Mouse (Mus musculus) liver, adult 2 months (tissue): Measurements from ENCODE around the gene 4933407L21Rik. TPM values are rescaled to one million over a fixed set of nuclear protein-coding genes. Genes with fewer than 3 reads are reported as not detected.

Experiments
- DNase-seq: peaks from one replicate; pipeline ENCODE4 v3.0.0-alpha.2; 2011; ENCODE audit warnings: low read depth, low spot score; ENCODE audit errors: extremely low read depth
- H3K27ac ChIP-seq: fragments of 200-500 bp; replicated peaks from 2 replicates; pipeline ENCODE4 v1.5.1; 2012; ENCODE audit warnings: low read depth, mild to moderate bottlenecking, control low read depth, inconsistent platforms, low read length; ENCODE audit not compliant: insufficient read depth
- H3K27me3 ChIP-seq: fragments of 200-500 bp; 2 replicates; pipeline ENCODE4 v1.6.1; 2012; ENCODE audit warnings: mild to moderate bottlenecking, moderate library complexity, low read length, inconsistent platforms; ENCODE audit not compliant: control insufficient read depth, insufficient read depth
- H3K36me3 ChIP-seq: fragments of 200-500 bp; 2 replicates; pipeline ENCODE4 v1.6.1; 2012; ENCODE audit warnings: low read length, inconsistent platforms; ENCODE audit not compliant: control insufficient read depth, insufficient read depth
- H3K4me1 ChIP-seq: fragments of 200-500 bp; 2 replicates; pipeline ENCODE4 v1.6.1; 2011; ENCODE audit warnings: low read length; ENCODE audit not compliant: control insufficient read depth, insufficient read depth
- H3K4me3 ChIP-seq: fragments of 200-500 bp; 2 replicates; pipeline ENCODE4 v1.5.1; 2011; ENCODE audit warnings: low read depth, mild to moderate bottlenecking, control low read depth, low read length, moderate library complexity; ENCODE audit not compliant: insufficient read depth
- H3K79me2 ChIP-seq: fragments of 200-500 bp; 2 replicates; pipeline ENCODE4 v1.6.1; 2012; ENCODE audit warnings: inconsistent platforms, mild to moderate bottlenecking, low read length, moderate library complexity; ENCODE audit not compliant: control insufficient read depth, insufficient read depth
- H3K9ac ChIP-seq: fragments of 200-500 bp; 2 replicates; pipeline ENCODE4 v1.6.1; 2012; ENCODE audit warnings: low read depth, mild to moderate bottlenecking, control low read depth, inconsistent platforms, low read length
- CTCF ChIP-seq: fragments of 200-500 bp; IDR thresholded peaks from 2 replicates; pipeline ENCODE4 v1.5.1; 2011; ENCODE audit warnings: low read depth, low read length, control low read depth
- POLR2A ChIP-seq: fragments of 200-500 bp; IDR thresholded peaks from 2 replicates; pipeline ENCODE4 v1.6.1; 2011; ENCODE audit warnings: low read length, control low read depth; ENCODE audit not compliant: insufficient read depth; ENCODE audit errors: extremely low read depth
- WGBS: fragments of 180-500 bp; shearing (Covaris S2); methylation state at CpG from one replicate; pipeline ENCODE4 v1.1.7; 2018; 5-methylcytosine and 5-hydroxymethylcytosine counted together
- polyA plus RNA-seq: library from polyadenylated mRNA; depleted of rRNA; stranded (reverse); fragments of >200 nt; gene quantifications from 2 replicates; pipeline ENCODE4 v1.2.3, GENCODE M21; 2012; rRNA removed
- total RNA-seq: library from RNA; depleted of rRNA; stranded (reverse); fragments of >200 nt; gene quantifications from 2 replicates; pipeline ENCODE4 v1.2.3, GENCODE M21; 2014; rRNA removed

Gene 4933407L21Rik
- total RNA-seq (not detected in 2 replicates), polyA plus RNA-seq (not detected in 2 replicates)

GRCm38 (mm10) chr1:85928057-85928687 lies at the start of gene 4933407L21Rik:
Gene 4933407L21Rik (plus strand): TSS chr1:85928483.
- 78% methylated on average over 4 of the region's 4 CpGs for WGBS
- H3K27me3 ChIP-seq: no peaks in the 10 kb centered on the region
- H3K4me1 ChIP-seq: peaks cover 2% of the 10 kb centered on the region
- H3K36me3 ChIP-seq: no peaks in the 10 kb centered on the region
- H3K9ac ChIP-seq: no peak within 1 kb of the TSS
- no peak for DNase-seq
- no peaks in the 10 kb centered on the region for H3K79me2 ChIP-seq
- H3K27ac ChIP-seq: no peak within 1 kb of the TSS
- TF ChIP-seq CTCF: no peak
- no peak for TF ChIP-seq POLR2A
- no peak within 1 kb of the TSS for H3K4me3 ChIP-seq

GRCm38 (mm10) chr1:85882003-85882402 lies 46.3 kb upstream of the 4933407L21Rik start:
- 97% methylated on average over 12 of the region's 12 CpGs for WGBS
- Histone ChIP-seq H3K79me2 (no peaks in the 10 kb centered on the region), H3K4me3 (no peak overlapping the region), H3K36me3 (no peaks in the 10 kb centered on the region), H3K4me1 (no peaks in the 10 kb centered on the region), H3K9ac (no peak overlapping the region), H3K27me3 (no peaks in the 10 kb centered on the region), H3K27ac (no peak overlapping the region)
- no peak for TF ChIP-seq CTCF
- TF ChIP-seq POLR2A: no peak
- DNase-seq: no peak

- Histone ChIP-seq H3K36me3 (no peaks in the 10 kb centered on the region), H3K9ac (no peak overlapping the region), H3K79me2 (no peaks in the 10 kb centered on the region), H3K27ac (no peak overlapping the region), H3K4me1 (no peaks in the 10 kb centered on the region), H3K27me3 (no peaks in the 10 kb centered on the region), H3K4me3 (no peak overlapping the region)
- 71% methylated on average over 7 of the region's 7 CpGs for WGBS
- no peak for DNase-seq
- no peak for TF ChIP-seq CTCF
- no peak for TF ChIP-seq POLR2A
Measured at GRCm38 (mm10) chr1:85887221-85887620, 41.1 kb upstream of the 4933407L21Rik start.

- no peaks in the 10 kb centered on the region for H3K36me3 ChIP-seq
- TF ChIP-seq CTCF: no peak
- TF ChIP-seq POLR2A: peak; percentile 57; the same call in 1 of the 2 replicates
- H3K9ac ChIP-seq: peak within 1 kb of the TSS; percentile 39
- peak within 1 kb of the TSS; percentile 71 for H3K4me3 ChIP-seq
- peak; percentile 56 for DNase-seq
- H3K27me3 ChIP-seq: no peaks in the 10 kb centered on the region
- H3K27ac ChIP-seq: no peak within 1 kb of the TSS
- peaks cover 5% of the 10 kb centered on the region; the same call in 1 of the 2 replicates for H3K4me1 ChIP-seq
- WGBS: 1% methylated on average over 35 of the region's 35 CpGs
- H3K79me2 ChIP-seq: no peaks in the 10 kb centered on the region
Measured at GRCm38 (mm10) chr1:85894231-85894747, 34.0 kb upstream of the 4933407L21Rik start, which contains the start of gene Itm2c. Gene Itm2c (plus strand): TSS chr1:85894281.

GRCm38 (mm10) chr1:85894748-85895360 lies 33.4 kb upstream of the 4933407L21Rik start:
- no peaks in the 10 kb centered on the region for H3K79me2 ChIP-seq
- 2% methylated on average over 30 of the region's 30 CpGs for WGBS
- H3K27ac ChIP-seq: no peak overlapping the region
- no peaks in the 10 kb centered on the region for H3K27me3 ChIP-seq
- H3K4me3 ChIP-seq: peak overlapping the region; percentile 71
- H3K36me3 ChIP-seq: no peaks in the 10 kb centered on the region
- DNase-seq: no peak
- peaks cover 8% of the 10 kb centered on the region for H3K4me1 ChIP-seq
- H3K9ac ChIP-seq: peak overlapping the region; percentile 39
- TF ChIP-seq POLR2A: no peak
- no peak for TF ChIP-seq CTCF
